10 mouse cellular contexts compared by ENCODE assay signal in genomic region chr3:107501702-107502151, GRCm38 (mm10). TPM values are rescaled to one million over a fixed set of nuclear protein-coding genes. Genes with fewer than 3 reads are reported as not detected.
DNase-seq lines count a peak whose midpoint lies in the region; ATAC-seq lines count a peak whose summit lies in the region.
"Had no signal": no experiment of that assay in that cellular context is flagged by ENCODE, and none has a peak within 500 bp of the region (broad histone marks: within the 10 kb centered on the region; RNA-seq: fewer than 3 reads in every experiment).

No protein-coding gene starts in this region.

- 0 out of 2 replicates have a peak, but pooled peaks cover 9% of the 10 kb centered on the region for H3K27me3 ChIP-seq in hindbrain, embryonic 13.5 days
- H3K27me3 ChIP-seq in hindbrain, embryonic 12.5 days, result 0 out of 2 replicates have a peak, but pooled peaks cover 6% of the 10 kb centered on the region
- H3K27me3 ChIP-seq in neural tube, embryonic 13.5 days, result no peaks in the 10 kb centered on the region; the same call in 1 of the 2 replicates
- no peaks in the 10 kb centered on the region for H3K27me3 ChIP-seq in forebrain, embryonic 14.5 days (replicated peaks; ENCODE audit: control insufficient read depth, insufficient read depth, low read length)
- H3K27me3 ChIP-seq in neural tube, embryonic 15.5 days (replicated peaks), result peaks cover 7% of the 10 kb centered on the region; the same call in 1 of the 2 replicates
- H3K27me3 ChIP-seq in kidney, embryonic 16.5 days (ENCODE audit: insufficient read depth, low read length), result peaks cover 6% of the 10 kb centered on the region; the same call in 1 of the 2 replicates

- H3K9ac ChIP-seq in hindbrain, embryonic 13.5 days, result peak overlapping the region; percentile 5; the same call in 1 of the 2 replicates
- no peak overlapping the region for H3K9ac ChIP-seq in hindbrain, embryonic 12.5 days
- H3K9ac ChIP-seq in neural tube, embryonic 13.5 days, result no peak overlapping the region
- H3K9ac ChIP-seq in forebrain, embryonic 14.5 days (ENCODE audit: low read length), result no peak overlapping the region
- no peak overlapping the region for H3K9ac ChIP-seq in neural tube, embryonic 15.5 days (replicated peaks)
- no peak overlapping the region for H3K9ac ChIP-seq in kidney, embryonic 16.5 days (replicated peaks; ENCODE audit: low read length)

- H3K36me3 ChIP-seq in hindbrain, embryonic 13.5 days, result peaks cover 11% of the 10 kb centered on the region
- no peaks in the 10 kb centered on the region for H3K36me3 ChIP-seq in hindbrain, embryonic 12.5 days
- peaks cover 7% of the 10 kb centered on the region; the same call in 1 of the 2 replicates for H3K36me3 ChIP-seq in neural tube, embryonic 13.5 days
- H3K36me3 ChIP-seq in forebrain, embryonic 14.5 days (ENCODE audit: control insufficient read depth, insufficient read depth, low read length), result peaks cover 3% of the 10 kb centered on the region; the same call in 1 of the 2 replicates
- no peaks in the 10 kb centered on the region for H3K36me3 ChIP-seq in neural tube, embryonic 15.5 days
- peaks cover 13% of the 10 kb centered on the region for H3K36me3 ChIP-seq in kidney, embryonic 16.5 days (ENCODE audit: insufficient read depth, low read length)

- WGBS in hindbrain, embryonic 13.5 days, result 36% methylated on average over 7 of the region's 7 CpGs
- WGBS in hindbrain, embryonic 12.5 days, result 67% methylated on average over 7 of the region's 7 CpGs
- WGBS in neural tube, embryonic 13.5 days, result 29% methylated on average over 7 of the region's 7 CpGs
- 10% methylated on average over 7 of the region's 7 CpGs for WGBS in forebrain, embryonic 14.5 days
- 11% methylated on average over 7 of the region's 7 CpGs for WGBS in neural tube, embryonic 15.5 days
- WGBS in kidney, embryonic 16.5 days, result 35% methylated on average over 7 of the region's 7 CpGs

- ATAC-seq in hindbrain, embryonic 13.5 days (ENCODE audit: low FRiP score), result no peak
- ATAC-seq in hindbrain, embryonic 12.5 days (ENCODE audit: low FRiP score), result no peak
- ATAC-seq in neural tube, embryonic 13.5 days (ENCODE audit: low read depth), result peak; percentile 29; the same call in 1 of the 2 replicates
- ATAC-seq in forebrain, embryonic 14.5 days, result peak; percentile 40
- ATAC-seq in neural tube, embryonic 15.5 days (ENCODE audit: low FRiP score), result peak; percentile 58
- no peak for ATAC-seq in kidney, embryonic 16.5 days (ENCODE audit: low FRiP score, low TSS enrichment)

- no peak for DNase-seq in neural tube, embryonic 10.5 days (ENCODE audit: extremely low spot score, low spot score)
- peak; percentile 74 for DNase-seq in forebrain, embryonic 14.5 days (ENCODE audit: low spot score)
- DNase-seq in T-cell, adult 2 months (ENCODE audit: low spot score), result no peak
- DNase-seq: right cerebral cortex, postnatal 14 days; thymus, adult 2 months had no signal

- H3K4me1 ChIP-seq in hindbrain, embryonic 13.5 days (replicated peaks), result peaks cover 43% of the 10 kb centered on the region
- H3K4me1 ChIP-seq in hindbrain, embryonic 12.5 days, result peaks cover 22% of the 10 kb centered on the region
- peaks cover 42% of the 10 kb centered on the region for H3K4me1 ChIP-seq in neural tube, embryonic 13.5 days (replicated peaks)
- H3K4me1 ChIP-seq in forebrain, embryonic 14.5 days (ENCODE audit: control insufficient read depth, insufficient read depth, low read length), result peaks cover 39% of the 10 kb centered on the region
- H3K4me1 ChIP-seq in neural tube, embryonic 15.5 days, result peaks cover 40% of the 10 kb centered on the region
- H3K4me1 ChIP-seq in kidney, embryonic 16.5 days (ENCODE audit: insufficient read depth, low read length), result peaks cover 20% of the 10 kb centered on the region

- H3K4me3 ChIP-seq in hindbrain, embryonic 13.5 days, result no peak overlapping the region
- H3K4me3 ChIP-seq in hindbrain, embryonic 12.5 days, result no peak overlapping the region
- no peak overlapping the region for H3K4me3 ChIP-seq in neural tube, embryonic 13.5 days
- H3K4me3 ChIP-seq in forebrain, embryonic 14.5 days (ENCODE audit: low read depth, low read length), result no peak overlapping the region
- no peak overlapping the region for H3K4me3 ChIP-seq in neural tube, embryonic 15.5 days (replicated peaks)
- H3K4me3 ChIP-seq in kidney, embryonic 16.5 days (ENCODE audit: low read length), result no peak overlapping the region

- H3K27ac ChIP-seq in hindbrain, embryonic 13.5 days, result peak overlapping the region; percentile 73
- no peak overlapping the region for H3K27ac ChIP-seq in hindbrain, embryonic 12.5 days
- peak overlapping the region; percentile 72 for H3K27ac ChIP-seq in neural tube, embryonic 13.5 days (replicated peaks)
- H3K27ac ChIP-seq in forebrain, embryonic 14.5 days (ENCODE audit: low read depth, low read length), result peak overlapping the region; percentile 85
- H3K27ac ChIP-seq in neural tube, embryonic 15.5 days (replicated peaks), result peak overlapping the region; percentile 70
- H3K27ac ChIP-seq in kidney, embryonic 16.5 days (ENCODE audit: low read length), result no peak overlapping the region

- H3K4me2 ChIP-seq in hindbrain, embryonic 13.5 days, result no peak overlapping the region
- no peak overlapping the region for H3K4me2 ChIP-seq in hindbrain, embryonic 12.5 days (replicated peaks)
- no peak overlapping the region for H3K4me2 ChIP-seq in neural tube, embryonic 13.5 days
- peak overlapping the region; percentile 10; the same call in 1 of the 2 replicates for H3K4me2 ChIP-seq in forebrain, embryonic 14.5 days (ENCODE audit: low read length)
- H3K4me2 ChIP-seq in neural tube, embryonic 15.5 days, result peak overlapping the region; percentile 3; the same call in 1 of the 2 replicates
- H3K4me2 ChIP-seq in kidney, embryonic 16.5 days (replicated peaks; ENCODE audit: low read depth, low read length), result no peak overlapping the region

- no peaks in the 10 kb centered on the region for H3K9me3 ChIP-seq in hindbrain, embryonic 13.5 days
- no peaks in the 10 kb centered on the region for H3K9me3 ChIP-seq in hindbrain, embryonic 12.5 days (replicated peaks)
- no peaks in the 10 kb centered on the region for H3K9me3 ChIP-seq in neural tube, embryonic 13.5 days
- no peaks in the 10 kb centered on the region for H3K9me3 ChIP-seq in forebrain, embryonic 14.5 days (replicated peaks; ENCODE audit: control insufficient read depth, low read length)
- no peaks in the 10 kb centered on the region for H3K9me3 ChIP-seq in neural tube, embryonic 15.5 days (replicated peaks)
- peaks cover 15% of the 10 kb centered on the region for H3K9me3 ChIP-seq in kidney, embryonic 16.5 days (ENCODE audit: low read length)

RNA-seq across cellular contexts. Expression of gene Slc6a17, which starts 16.1 kb away (rescaled TPM):
- polyA plus RNA-seq in hindbrain, embryonic 13.5 days (2015; fragmentation: Nextera tagmentation; extraction: Ambion mirVana), result 10.0 and 10.6 TPM in 2 replicates
- polyA plus RNA-seq in hindbrain, embryonic 12.5 days (2016; fragmentation: Nextera tagmentation; extraction: Ambion mirVana), result 5.6 and 5.7 TPM in 2 replicates
- polyA plus RNA-seq in neural tube, embryonic 13.5 days (2015; fragmentation: Nextera tagmentation; extraction: Ambion mirVana), result 8.1 and 8.7 TPM in 2 replicates
- 12.8 and 15.4 TPM in 2 replicates for polyA plus RNA-seq in forebrain, embryonic 14.5 days (2014; fragmentation: Nextera tagmentation; extraction: Ambion mirVana)
- 13.9 and 16.9 TPM in 2 replicates for polyA plus RNA-seq in neural tube, embryonic 15.5 days (2015; fragmentation: Nextera tagmentation; extraction: Ambion mirVana)
- polyA plus RNA-seq in kidney, embryonic 16.5 days (2015; fragmentation: Nextera tagmentation; extraction: Ambion mirVana), result 2.8 and 3.8 TPM in 2 replicates

RNA-seq across cellular contexts. Expression of gene Kcnc4, which starts 42.4 kb away (rescaled TPM):
- 2.1 and 2.3 TPM in 2 replicates for polyA plus RNA-seq in hindbrain, embryonic 13.5 days (2015; fragmentation: Nextera tagmentation; extraction: Ambion mirVana)
- polyA plus RNA-seq in hindbrain, embryonic 12.5 days (2016; fragmentation: Nextera tagmentation; extraction: Ambion mirVana), result 0.71 and 0.73 TPM in 2 replicates
- polyA plus RNA-seq in neural tube, embryonic 13.5 days (2015; fragmentation: Nextera tagmentation; extraction: Ambion mirVana), result 1.8 TPM in 2 replicates
- 1.4 and 1.8 TPM in 2 replicates for polyA plus RNA-seq in forebrain, embryonic 14.5 days (2014; fragmentation: Nextera tagmentation; extraction: Ambion mirVana)
- polyA plus RNA-seq in neural tube, embryonic 15.5 days (2015; fragmentation: Nextera tagmentation; extraction: Ambion mirVana), result 9.1 TPM in 2 replicates
- polyA plus RNA-seq in kidney, embryonic 16.5 days (2015; fragmentation: Nextera tagmentation; extraction: Ambion mirVana), result 0.15 and 0.24 TPM in 2 replicates

RNA-seq across cellular contexts. Expression of gene Ubl4b, which starts 53.1 kb away (rescaled TPM):
- polyA plus RNA-seq in hindbrain, embryonic 13.5 days (2015; fragmentation: Nextera tagmentation; extraction: Ambion mirVana), result not detected in 2 replicates
- polyA plus RNA-seq in hindbrain, embryonic 12.5 days (2016; fragmentation: Nextera tagmentation; extraction: Ambion mirVana), result not detected in 2 replicates
- not detected in 2 replicates for polyA plus RNA-seq in neural tube, embryonic 13.5 days (2015; fragmentation: Nextera tagmentation; extraction: Ambion mirVana)
- polyA plus RNA-seq in forebrain, embryonic 14.5 days (2014; fragmentation: Nextera tagmentation; extraction: Ambion mirVana), result not detected in 2 replicates
- not detected in 2 replicates for polyA plus RNA-seq in neural tube, embryonic 15.5 days (2015; fragmentation: Nextera tagmentation; extraction: Ambion mirVana)
- polyA plus RNA-seq in kidney, embryonic 16.5 days (2015; fragmentation: Nextera tagmentation; extraction: Ambion mirVana), result not detected in 2 replicates

Comparison
In these comparisons a context has a peak if more than half of its experiments do, and no peak if none do; other contexts are left out.
1. H3K27ac ChIP-seq: peak in hindbrain, embryonic 13.5 days (single experiment), neural tube, embryonic 13.5 days (single experiment), forebrain, embryonic 14.5 days (single experiment) and neural tube, embryonic 15.5 days (single experiment); none in hindbrain, embryonic 12.5 days (single experiment) and kidney, embryonic 16.5 days (single experiment).
2. H3K4me2 ChIP-seq: peak in forebrain, embryonic 14.5 days (single experiment) and neural tube, embryonic 15.5 days (single experiment); none in hindbrain, embryonic 13.5 days (single experiment), hindbrain, embryonic 12.5 days (single experiment), neural tube, embryonic 13.5 days (single experiment) and kidney, embryonic 16.5 days (single experiment).
3. ATAC-seq: peak in neural tube, embryonic 13.5 days (single experiment), forebrain, embryonic 14.5 days (single experiment) and neural tube, embryonic 15.5 days (single experiment); none in hindbrain, embryonic 13.5 days (single experiment), hindbrain, embryonic 12.5 days (single experiment) and kidney, embryonic 16.5 days (single experiment).